Mouse (Mus musculus) small intestine, adult 2 months (tissue): ENCODE data around the gene Morn1. TPM values are rescaled to one million over a fixed set of nuclear protein-coding genes. Genes with fewer than 3 reads are reported as not detected.

ENCODE experiments used
- H3K27ac ChIP-seq: fragments of 200-500 bp; 2 replicates; pipeline ENCODE4 v1.5.1; 2012; ENCODE audit warnings: low read depth, low read length, control low read depth, inconsistent platforms; ENCODE audit not compliant: insufficient read depth
- H3K27me3 ChIP-seq: fragments of 200-500 bp; 2 replicates; pipeline ENCODE4 v1.6.1; 2012; ENCODE audit warnings: mild to moderate bottlenecking, moderate library complexity, low read length, inconsistent platforms; ENCODE audit not compliant: control insufficient read depth, insufficient read depth
- H3K36me3 ChIP-seq: fragments of 200-500 bp; 2 replicates; pipeline ENCODE4 v1.6.1; 2012; ENCODE audit warnings: mild to moderate bottlenecking, low read length, control low read depth, inconsistent platforms; ENCODE audit not compliant: control insufficient read depth, insufficient read depth
- H3K4me1 ChIP-seq: fragments of 200-500 bp; 2 replicates; pipeline ENCODE4 v1.6.1; 2012; ENCODE audit warnings: low read length, inconsistent platforms, mixed read lengths; ENCODE audit not compliant: control insufficient read depth, insufficient read depth, insufficient read length
- H3K4me3 ChIP-seq: fragments of 200-500 bp; 2 replicates; pipeline ENCODE4 v1.5.1; 2012; ENCODE audit warnings: low read depth, mild to moderate bottlenecking, control low read depth, inconsistent platforms, low read length, moderate library complexity
- CTCF ChIP-seq: fragments of 200-500 bp; IDR thresholded peaks from 2 replicates; pipeline ENCODE4 v1.5.1; 2012; ENCODE audit warnings: low read depth, mild to moderate bottlenecking, control low read depth, inconsistent platforms, low read length, moderate library complexity, mixed read lengths; ENCODE audit not compliant: insufficient replicate concordance, insufficient read length; ENCODE audit errors: extremely low read depth
- POLR2A ChIP-seq: fragments of 200-500 bp; IDR thresholded peaks from 2 replicates; pipeline ENCODE4 v1.6.1; 2012; ENCODE audit warnings: low read depth, mild to moderate bottlenecking, control low read depth, inconsistent platforms, low read length, moderate library complexity
- WGBS: fragments of 180-500 bp; shearing (Covaris S2); methylation state at CpG from one replicate; pipeline ENCODE4 v1.1.7; 2018; 5-methylcytosine and 5-hydroxymethylcytosine counted together
- polyA plus RNA-seq: library from polyadenylated mRNA; depleted of rRNA; stranded (reverse); fragments of >200 nt; gene quantifications from 2 replicates; pipeline ENCODE4 v1.2.3, GENCODE M21; 2012

Morn1 gene
- polyA plus RNA-seq, 1 experiment: 3.1 TPM

GRCm38 (mm10) chr4:155125310-155125709, 38.9 kb downstream of the Morn1 start:
- no peaks in the 10 kb centered on the region for H3K36me3 ChIP-seq
- TF ChIP-seq CTCF (no peak), POLR2A (no peak)
- H3K4me1 ChIP-seq: peaks cover 29% of the 10 kb centered on the region
- H3K27ac ChIP-seq: no peak overlapping the region
- H3K4me3 ChIP-seq: no peak overlapping the region
- no peaks in the 10 kb centered on the region for H3K27me3 ChIP-seq
- WGBS: 46% methylated on average over 7 of the region's 7 CpGs

DNA sequence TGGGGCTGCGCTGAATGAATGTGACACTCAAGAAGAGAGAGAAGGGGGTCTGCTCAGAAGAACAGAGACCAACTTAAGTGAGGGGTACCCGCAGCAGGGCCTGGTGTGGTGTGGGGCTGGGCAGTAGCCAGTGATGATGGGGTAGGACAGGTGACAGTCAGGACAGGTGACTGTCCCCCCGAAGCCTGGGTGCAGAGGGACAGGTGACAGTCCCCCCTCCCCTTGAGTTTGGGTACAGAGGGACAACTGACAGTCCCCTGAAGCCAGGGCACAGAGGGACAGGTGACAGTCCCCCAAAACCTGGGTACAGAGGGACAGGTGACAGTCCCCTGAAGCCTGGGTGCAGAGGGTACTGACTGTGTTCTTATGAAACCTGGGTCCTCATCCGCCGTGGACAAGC, 39.8 kb downstream of the Morn1 start:
- no peak for TF ChIP-seq POLR2A
- TF ChIP-seq CTCF: no peak
- H3K36me3 ChIP-seq: no peaks in the 10 kb centered on the region
- H3K4me3 ChIP-seq: no peak overlapping the region
- 83% methylated on average over 5 of the region's 5 CpGs for WGBS
- no peaks in the 10 kb centered on the region for H3K27me3 ChIP-seq
- H3K4me1 ChIP-seq: peaks cover 24% of the 10 kb centered on the region
- no peak overlapping the region for H3K27ac ChIP-seq

DNA sequence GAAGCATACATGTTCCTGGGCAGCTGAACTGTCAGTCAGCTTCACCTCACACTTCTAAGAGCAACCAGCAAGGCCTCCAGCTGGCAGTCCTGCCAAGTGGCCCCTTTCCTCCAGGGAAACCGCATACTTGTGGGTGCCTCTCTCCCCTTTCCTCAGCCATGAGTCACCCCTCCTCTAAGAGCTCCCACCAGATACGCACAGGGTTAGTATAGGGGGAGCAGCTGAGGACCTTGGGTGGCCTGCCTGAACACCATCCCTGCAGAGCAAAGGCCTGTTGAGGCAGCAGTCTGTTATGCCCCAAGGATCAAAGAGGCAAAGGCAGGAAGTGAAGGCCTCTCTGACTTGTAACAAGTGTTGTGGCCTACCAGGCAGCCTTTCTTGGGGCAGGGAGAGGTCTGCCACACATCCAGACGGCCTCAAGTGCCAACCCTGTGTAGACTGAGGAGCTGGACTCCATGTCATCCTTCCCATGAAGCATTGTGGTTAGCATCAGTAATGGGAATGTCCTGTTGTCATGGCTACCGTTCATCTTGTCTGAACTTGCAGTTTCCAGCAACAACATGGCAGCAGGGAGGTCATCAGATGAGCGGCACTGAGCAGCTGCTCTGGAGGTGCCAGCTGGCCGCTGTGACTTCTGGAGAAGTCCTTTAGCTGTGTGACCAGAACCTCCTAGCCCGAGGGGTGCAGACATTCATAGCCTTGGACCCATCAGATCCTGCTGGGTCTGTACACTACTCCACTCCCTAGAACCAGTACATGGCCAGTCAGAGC, 40.4 kb downstream of the Morn1 start:
- H3K27ac ChIP-seq: no peak overlapping the region
- 86% methylated on average over 7 of the region's 7 CpGs for WGBS
- TF ChIP-seq POLR2A (no peak), CTCF (no peak)

DNA sequence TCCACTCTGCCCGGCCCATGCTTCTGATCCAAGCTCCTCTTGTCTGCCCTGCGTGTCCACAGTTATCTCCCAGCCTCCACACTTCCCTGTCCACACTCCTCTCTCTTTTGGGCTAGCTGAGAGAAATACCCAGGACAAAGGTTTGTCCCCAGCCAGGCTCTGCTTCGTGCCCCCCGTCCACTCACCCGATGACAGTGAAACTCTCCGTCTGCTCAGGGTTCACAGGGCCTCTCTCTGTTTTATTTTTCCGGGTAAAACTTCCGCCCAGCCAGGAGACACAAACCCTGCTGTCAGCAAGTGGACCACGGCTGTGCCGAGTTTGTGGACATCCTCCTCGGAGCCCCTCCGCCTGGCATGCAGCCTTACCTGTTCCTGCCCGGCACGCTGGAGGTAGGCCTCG, 42.0 kb downstream of the Morn1 start:
- TF ChIP-seq POLR2A (no peak), CTCF (no peak)
- no peak overlapping the region for H3K4me3 ChIP-seq
- H3K4me1 ChIP-seq: peaks cover 9% of the 10 kb centered on the region
- no peak overlapping the region for H3K27ac ChIP-seq
- no peaks in the 10 kb centered on the region for H3K27me3 ChIP-seq
- 94% methylated on average over 15 of the region's 15 CpGs for WGBS
- H3K36me3 ChIP-seq: no peaks in the 10 kb centered on the region

More for the DNA sequence above, 40.4 kb downstream of the Morn1 start:
- H3K36me3 ChIP-seq: no peaks in the 10 kb centered on the region
- peaks cover 18% of the 10 kb centered on the region for H3K4me1 ChIP-seq
- H3K27me3 ChIP-seq: no peaks in the 10 kb centered on the region
- H3K4me3 ChIP-seq: no peak overlapping the region

DNA sequence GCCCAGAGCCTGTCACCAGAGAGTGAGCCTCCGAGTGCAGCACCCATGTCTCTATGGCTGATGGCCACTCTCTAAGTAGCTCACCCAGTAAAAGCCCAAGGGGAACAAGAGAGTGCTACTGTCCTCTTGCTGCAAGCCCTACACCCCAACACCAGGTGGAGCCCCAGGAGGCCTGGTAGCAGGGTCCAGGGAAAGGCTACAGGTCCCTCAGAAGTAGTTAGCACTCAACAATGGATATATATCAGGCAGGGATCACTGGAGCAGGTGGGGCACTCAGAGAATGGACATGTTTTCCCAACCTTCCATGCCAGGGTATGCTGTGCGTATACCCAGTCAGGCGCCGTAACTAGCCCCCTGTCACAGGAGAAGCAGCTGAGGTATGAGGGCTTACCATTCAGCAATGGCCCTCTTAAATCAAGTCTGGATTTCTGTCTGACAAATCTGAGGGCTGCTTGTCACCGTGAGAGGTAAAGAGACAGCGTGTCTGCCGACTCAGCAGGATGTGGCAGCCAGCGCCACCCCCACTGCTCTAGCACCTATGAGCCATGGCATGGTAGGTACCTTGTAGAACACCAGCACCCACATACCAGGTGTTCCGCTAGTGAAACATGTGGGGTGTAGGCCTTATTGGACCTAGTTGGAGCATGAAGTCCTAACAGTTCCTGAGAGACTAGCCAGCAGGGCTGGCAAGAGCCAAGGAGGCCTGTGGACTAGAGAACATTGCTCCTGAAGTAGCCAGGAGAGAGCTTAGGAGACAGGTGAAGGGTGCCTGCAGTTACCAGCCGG, 42.9 kb downstream of the Morn1 start:
- H3K4me3 ChIP-seq: no peak overlapping the region
- WGBS: 92% methylated on average over 10 of the region's 10 CpGs
- no peaks in the 10 kb centered on the region for H3K27me3 ChIP-seq
- H3K36me3 ChIP-seq: no peaks in the 10 kb centered on the region
- H3K27ac ChIP-seq: no peak overlapping the region
- H3K4me1 ChIP-seq: peaks cover 7% of the 10 kb centered on the region
- TF ChIP-seq CTCF (peak; percentile 50; the same call in 1 of the 2 replicates), POLR2A (no peak)

DNA sequence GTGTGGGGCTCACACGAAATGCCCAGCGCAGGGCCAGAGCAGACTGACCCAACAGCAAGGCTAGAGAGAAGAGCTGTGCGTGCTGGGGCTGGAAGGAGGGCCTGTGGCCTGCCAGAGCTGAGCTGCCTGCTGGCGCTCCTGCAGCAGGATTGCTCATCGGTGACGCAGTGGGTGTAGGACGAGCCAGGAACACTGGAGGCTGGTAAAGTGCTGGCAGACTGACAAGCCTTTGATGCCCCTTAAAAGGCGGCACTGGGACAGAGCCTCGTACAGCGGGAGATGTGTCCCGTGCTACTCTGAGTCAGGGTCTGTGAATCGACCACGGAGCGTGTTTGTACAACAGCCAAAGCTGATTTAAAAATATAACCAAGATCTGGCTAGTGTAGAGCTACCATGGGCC, 43.6 kb downstream of the Morn1 start:
- 70% methylated on average over 14 of the region's 14 CpGs for WGBS
- H3K27me3 ChIP-seq: no peaks in the 10 kb centered on the region
- H3K4me1 ChIP-seq: peaks cover 6% of the 10 kb centered on the region; the same call in 1 of the 2 replicates
- peak overlapping the region; percentile 36 for H3K27ac ChIP-seq
- TF ChIP-seq CTCF (no peak), POLR2A (no peak)
- H3K4me3 ChIP-seq: no peak overlapping the region
- H3K36me3 ChIP-seq: no peaks in the 10 kb centered on the region

- peak overlapping the region; percentile 36 for H3K27ac ChIP-seq
- TF ChIP-seq POLR2A: no peak
- no peak for TF ChIP-seq CTCF
- WGBS: 74% methylated on average over 7 of the region's 7 CpGs
Observed at GRCm38 (mm10) chr4:155130616-155131015, 44.2 kb downstream of the Morn1 start.

More at GRCm38 (mm10) chr4:155130616-155131015, 44.2 kb downstream of the Morn1 start:
- H3K36me3 ChIP-seq: no peaks in the 10 kb centered on the region
- peaks cover 1% of the 10 kb centered on the region; the same call in 1 of the 2 replicates for H3K4me1 ChIP-seq
- H3K27me3 ChIP-seq: no peaks in the 10 kb centered on the region
- H3K4me3 ChIP-seq: no peak overlapping the region
